Mouse (Mus musculus) embryonic facial prominence, embryonic 15.5 days (tissue): ENCODE data around the gene Abcb9. TPM values are rescaled to one million over a fixed set of nuclear protein-coding genes. Genes with fewer than 3 reads are reported as not detected.

Experiments
- ATAC-seq: fragments of 200-750 bp; cut with Nextera tagmentation; 2 replicates; pipeline ENCODE4 v1.8.0; 2017; ENCODE audit warnings: low read depth, moderate TSS enrichment; ENCODE audit not compliant: insufficient number of reproducible peaks, low FRiP score, low TSS enrichment
- H3K27ac ChIP-seq: fragments of 300-500 bp; sonication (generic); replicated peaks from 2 replicates; pipeline ENCODE4 v1.5.1; 2015; ENCODE audit warnings: mild to moderate bottlenecking, inconsistent platforms
- H3K27me3 ChIP-seq: fragments of 300-500 bp; sonication (generic); 2 replicates; pipeline ENCODE4 v1.6.1; 2015; ENCODE audit warnings: inconsistent platforms
- H3K36me3 ChIP-seq: fragments of 300-500 bp; sonication (generic); 2 replicates; pipeline ENCODE4 v1.6.1; 2015; ENCODE audit warnings: mild to moderate bottlenecking, inconsistent platforms
- H3K4me1 ChIP-seq: fragments of 300-500 bp; sonication (generic); 2 replicates; pipeline ENCODE4 v1.6.1; 2015; ENCODE audit warnings: inconsistent platforms
- H3K4me2 ChIP-seq: fragments of 300-500 bp; sonication (generic); replicated peaks from 2 replicates; pipeline ENCODE4 v1.6.1; 2015; ENCODE audit warnings: mild to moderate bottlenecking, inconsistent platforms
- H3K4me3 ChIP-seq: fragments of 300-500 bp; sonication (generic); replicated peaks from 2 replicates; pipeline ENCODE4 v1.5.1; 2015; ENCODE audit warnings: mild to moderate bottlenecking, inconsistent platforms
- H3K9ac ChIP-seq: fragments of 300-500 bp; sonication (generic); 2 replicates; pipeline ENCODE4 v1.6.1; 2015; ENCODE audit warnings: inconsistent platforms
- H3K9me3 ChIP-seq: fragments of 300-500 bp; sonication (generic); replicated peaks from 2 replicates; pipeline ENCODE4 v1.6.1; 2016; ENCODE audit warnings: inconsistent platforms
- WGBS: fragments of 180-500 bp; shearing (Covaris S2); methylation state at CpG from one replicate; pipeline ENCODE4 v1.1.7; 2015; 5-methylcytosine and 5-hydroxymethylcytosine counted together
- polyA plus RNA-seq: library from polyadenylated mRNA; unstranded; fragments of >200 nt; fragmentation: Nextera tagmentation; extraction: Ambion mirVana; gene quantifications from 2 replicates; pipeline ENCODE4 v1.2.1, GENCODE M21; 2015

The Abcb9 gene
- polyA plus RNA-seq, 1 experiment from 2014 or later: 2.9 TPM

GRCm38 (mm10) chr5:124018651-124019050, 76.9 kb downstream of the Abcb9 start:
- Histone ChIP-seq H3K9ac (no peak overlapping the region), H3K4me3 (no peak overlapping the region), H3K4me1 (peaks cover 48% of the 10 kb centered on the region), H3K9me3 (no peaks in the 10 kb centered on the region), H3K4me2 (no peak overlapping the region), H3K27ac (no peak overlapping the region), H3K36me3 (0 out of 2 replicates have a peak, but pooled peaks cover 6% of the 10 kb centered on the region), H3K27me3 (no peaks in the 10 kb centered on the region)
- ATAC-seq: no peak
- WGBS: 87% methylated on average over 9 of the region's 9 CpGs

DNA sequence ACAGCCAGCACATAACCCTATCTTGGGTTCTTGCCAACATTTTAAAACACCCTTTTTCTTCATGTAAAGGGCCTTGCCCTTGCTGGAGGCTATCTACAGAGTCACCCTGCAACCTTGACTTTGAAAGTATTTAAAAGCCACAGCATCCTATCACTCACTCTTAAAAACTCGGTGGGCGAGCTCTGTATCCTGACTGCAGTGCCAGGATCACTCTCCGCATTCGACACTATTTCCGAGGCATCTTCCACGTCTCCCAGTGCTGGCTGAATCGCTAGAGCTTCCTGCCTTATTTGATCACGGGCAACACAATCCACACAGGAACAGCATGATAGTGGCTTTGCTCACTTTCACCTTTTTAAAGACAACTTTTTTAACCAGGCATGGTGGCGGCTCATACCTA, 77.7 kb downstream of the Abcb9 start:
- Histone ChIP-seq H3K9me3 (no peaks in the 10 kb centered on the region), H3K4me1 (peaks cover 53% of the 10 kb centered on the region), H3K4me3 (no peak overlapping the region), H3K36me3 (0 out of 2 replicates have a peak, but pooled peaks cover 6% of the 10 kb centered on the region), H3K4me2 (no peak overlapping the region), H3K9ac (no peak overlapping the region), H3K27me3 (no peaks in the 10 kb centered on the region), H3K27ac (no peak overlapping the region)
- no peak for ATAC-seq
- 72% methylated on average over 9 of the region's 9 CpGs for WGBS

DNA sequence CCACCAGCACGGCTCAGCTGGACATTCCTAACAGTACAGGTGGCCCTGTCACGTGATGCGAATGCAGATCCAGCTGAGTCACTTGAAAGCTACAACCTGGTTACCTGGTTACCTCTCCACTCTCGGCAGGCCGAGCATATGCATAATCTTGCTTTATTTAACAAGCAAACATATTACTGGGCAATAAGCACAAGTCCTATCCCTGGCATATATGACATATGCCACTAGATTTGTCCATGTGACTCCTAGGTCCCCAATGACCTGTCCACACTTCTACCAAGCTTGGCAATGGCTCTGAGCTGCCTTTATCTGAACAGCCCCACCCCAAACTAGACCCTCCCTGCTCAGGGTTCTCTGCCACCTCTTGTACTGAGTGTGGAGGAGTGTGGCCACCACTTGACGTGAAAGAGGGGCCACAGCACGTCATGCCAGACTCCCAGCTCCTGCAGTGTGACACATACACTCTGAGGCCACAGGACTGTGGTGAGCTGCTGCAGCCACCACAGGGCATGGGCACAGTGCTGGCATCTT, 79.2 kb downstream of the Abcb9 start:
- Histone ChIP-seq H3K36me3 (0 out of 2 replicates have a peak, but pooled peaks cover 1% of the 10 kb centered on the region), H3K9me3 (no peaks in the 10 kb centered on the region), H3K4me3 (no peak overlapping the region), H3K27me3 (no peaks in the 10 kb centered on the region), H3K27ac (no peak overlapping the region), H3K9ac (no peak overlapping the region), H3K4me2 (no peak overlapping the region), H3K4me1 (peaks cover 69% of the 10 kb centered on the region)
- ATAC-seq: no peak
- WGBS: 88% methylated on average over 7 of the region's 7 CpGs

DNA sequence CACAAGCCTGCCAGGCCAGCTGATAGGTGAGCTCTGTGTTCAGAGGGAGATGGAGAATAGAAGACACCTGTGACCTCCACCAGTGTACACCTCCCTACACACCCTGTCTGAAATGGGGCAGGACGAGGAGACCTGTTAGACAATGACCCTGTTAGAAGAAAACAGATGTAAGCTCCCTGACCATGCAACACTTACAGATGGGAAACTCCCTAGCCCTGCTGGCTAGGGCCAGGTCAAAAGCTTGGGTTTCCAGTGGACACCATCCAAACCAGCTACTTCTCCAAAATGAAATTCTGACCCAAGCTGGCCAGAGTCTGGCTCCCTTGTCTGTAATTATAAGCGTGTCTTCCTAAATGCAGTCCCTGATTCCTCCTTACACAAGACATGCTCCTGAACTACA, 79.9 kb downstream of the Abcb9 start:
- H3K27ac ChIP-seq: no peak overlapping the region
- no peak overlapping the region for H3K4me3 ChIP-seq
- no peak for ATAC-seq
- no peak overlapping the region for H3K9ac ChIP-seq
- H3K4me1 ChIP-seq: peaks cover 75% of the 10 kb centered on the region
- WGBS: 79% methylated on average over 2 of the region's 2 CpGs
- H3K9me3 ChIP-seq: no peaks in the 10 kb centered on the region
- H3K36me3 ChIP-seq: no peaks in the 10 kb centered on the region
- H3K4me2 ChIP-seq: no peak overlapping the region
- no peaks in the 10 kb centered on the region for H3K27me3 ChIP-seq

DNA sequence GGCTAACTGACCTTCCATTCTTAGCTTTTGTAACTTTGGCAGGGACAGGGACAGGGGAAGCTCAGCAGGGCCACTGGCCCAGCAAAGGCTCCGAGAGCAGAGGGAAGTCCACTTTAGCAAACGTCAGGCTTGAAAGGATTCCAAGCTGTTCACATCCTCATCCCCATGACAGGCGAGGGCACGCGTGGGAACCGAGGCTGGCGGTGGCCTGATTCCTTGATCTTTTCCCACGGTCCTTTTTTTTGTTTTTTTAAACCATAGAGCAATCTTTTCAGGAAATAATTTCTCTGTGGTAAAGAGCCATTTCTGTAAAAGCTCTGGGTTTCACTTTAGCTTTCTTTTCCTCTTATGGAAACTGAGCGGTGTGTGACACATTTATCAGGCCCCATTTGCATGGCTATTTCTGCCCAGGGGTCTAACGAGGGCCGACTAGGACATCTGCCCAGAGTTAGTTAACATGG, 80.8 kb downstream of the Abcb9 start:
- 26% methylated on average over 11 of the region's 11 CpGs for WGBS
- Histone ChIP-seq H3K4me2 (no peak overlapping the region), H3K4me3 (no peak overlapping the region), H3K4me1 (peaks cover 80% of the 10 kb centered on the region), H3K27me3 (no peaks in the 10 kb centered on the region), H3K27ac (peak overlapping the region; percentile 63), H3K9ac (no peak overlapping the region), H3K36me3 (peaks cover 6% of the 10 kb centered on the region; the same call in 1 of the 2 replicates), H3K9me3 (no peaks in the 10 kb centered on the region)
- no peak for ATAC-seq

GRCm38 (mm10) chr5:124014180-124014579, 81.4 kb downstream of the Abcb9 start:
- Histone ChIP-seq H3K4me1 (peaks cover 77% of the 10 kb centered on the region), H3K27ac (0 out of 2 replicates have a peak overlapping the region, but pooled peaks have one; percentile 63), H3K27me3 (no peaks in the 10 kb centered on the region), H3K9ac (no peak overlapping the region), H3K9me3 (no peaks in the 10 kb centered on the region), H3K4me2 (no peak overlapping the region), H3K4me3 (no peak overlapping the region), H3K36me3 (peaks cover 10% of the 10 kb centered on the region; the same call in 1 of the 2 replicates)
- 61% methylated on average over 3 of the region's 3 CpGs for WGBS
- ATAC-seq: no peak

DNA sequence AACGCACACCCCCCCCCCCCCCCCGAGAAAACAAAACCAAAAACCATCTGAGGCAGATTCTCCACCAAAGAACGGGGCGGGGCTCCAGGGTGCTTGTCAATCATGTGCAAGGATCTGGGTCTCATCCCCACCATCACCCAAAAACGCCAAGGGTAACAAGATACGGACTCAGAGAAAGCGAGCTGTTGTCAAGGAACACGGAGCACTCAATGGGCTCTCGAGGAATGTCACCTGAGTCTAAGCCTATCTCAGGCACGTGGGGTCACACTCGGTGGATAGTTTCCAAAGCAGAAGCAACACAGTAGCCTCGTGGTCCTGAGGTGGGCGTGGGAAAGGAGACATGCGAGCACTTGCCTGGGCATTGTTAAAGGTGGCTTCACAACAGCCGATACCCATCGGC, 81.9 kb downstream of the Abcb9 start:
- peaks cover 73% of the 10 kb centered on the region for H3K4me1 ChIP-seq
- 62% methylated on average over 16 of the region's 16 CpGs for WGBS

DNA sequence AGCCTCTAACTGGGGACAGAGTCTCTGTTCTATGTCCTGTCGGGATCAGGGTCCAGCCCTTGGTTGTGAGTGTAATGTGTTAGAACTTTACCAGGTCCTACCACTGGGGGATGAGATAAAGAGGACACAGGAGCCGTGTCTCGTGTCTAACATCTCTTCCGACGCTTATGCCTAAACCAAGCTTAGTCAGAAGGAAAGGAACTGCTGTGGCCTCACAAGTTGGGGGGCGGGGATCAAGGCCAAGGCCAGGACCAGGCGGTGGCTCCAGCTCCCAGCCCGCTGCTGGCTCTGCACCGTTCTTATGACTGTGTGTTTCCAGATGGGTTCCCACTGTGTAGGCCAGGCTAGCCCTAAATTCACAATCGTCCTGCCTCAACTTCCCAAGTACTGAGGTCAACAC, 82.7 kb downstream of the Abcb9 start:
- peaks cover 22% of the 10 kb centered on the region for H3K36me3 ChIP-seq
- H3K4me2 ChIP-seq: no peak overlapping the region
- H3K4me3 ChIP-seq: no peak overlapping the region
- H3K4me1 ChIP-seq: peaks cover 69% of the 10 kb centered on the region
- H3K27me3 ChIP-seq: no peaks in the 10 kb centered on the region
- H3K27ac ChIP-seq: no peak overlapping the region
- WGBS: 79% methylated on average over 10 of the region's 10 CpGs
- ATAC-seq: no peak
- no peaks in the 10 kb centered on the region for H3K9me3 ChIP-seq
- no peak overlapping the region for H3K9ac ChIP-seq

More for the DNA sequence above, 81.9 kb downstream of the Abcb9 start:
- H3K36me3 ChIP-seq: peaks cover 13% of the 10 kb centered on the region
- no peaks in the 10 kb centered on the region for H3K9me3 ChIP-seq
- no peak for ATAC-seq
- no peak overlapping the region for H3K27ac ChIP-seq
- no peak overlapping the region for H3K9ac ChIP-seq
- no peak overlapping the region for H3K4me3 ChIP-seq
- no peaks in the 10 kb centered on the region for H3K27me3 ChIP-seq
- H3K4me2 ChIP-seq: no peak overlapping the region

DNA sequence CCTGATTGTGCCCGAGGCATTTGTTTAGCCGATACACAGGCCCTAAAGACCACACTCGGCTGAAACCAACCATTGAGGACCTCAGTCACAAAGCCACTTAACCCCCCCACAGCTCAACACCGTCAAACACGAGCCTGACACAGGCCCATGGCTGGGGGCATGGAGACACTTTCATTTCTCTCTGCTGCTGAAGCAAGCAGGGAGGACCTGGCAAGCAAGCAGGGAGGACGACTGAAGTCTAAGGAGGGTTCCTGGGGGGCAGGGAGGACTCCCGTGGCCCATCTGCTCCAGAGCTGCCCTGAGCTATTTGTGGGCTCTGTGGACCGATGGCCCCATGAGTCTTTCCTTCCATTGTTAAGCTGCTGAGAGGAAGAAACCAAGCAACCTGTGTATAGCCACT, 83.7 kb downstream of the Abcb9 start:
- Histone ChIP-seq H3K27ac (peak overlapping the region; percentile 83), H3K4me2 (0 out of 2 replicates have a peak overlapping the region, but pooled peaks have one; percentile 34), H3K9ac (no peak overlapping the region), H3K9me3 (no peaks in the 10 kb centered on the region), H3K4me3 (no peak overlapping the region), H3K36me3 (peaks cover 32% of the 10 kb centered on the region), H3K27me3 (no peaks in the 10 kb centered on the region), H3K4me1 (peaks cover 63% of the 10 kb centered on the region)
- ATAC-seq: no peak
- 22% methylated on average over 8 of the region's 8 CpGs for WGBS

Other genes with a start within 250 kb of the Abcb9 start
- 5.0 and 7.5 TPM in 2 replicates for gene Hcar2, start 230.3 kb downstream of the Abcb9 start, polyA plus RNA-seq
- gene Hcar1, start 215.8 kb downstream of the Abcb9 start, polyA plus RNA-seq: 0.76 and 0.97 TPM in 2 replicates
- gene Denr, start 188.6 kb downstream of the Abcb9 start, polyA plus RNA-seq: 128 TPM in 2 replicates
- 1.9 and 2.9 TPM in 2 replicates for gene Gm43518, start 168.4 kb downstream of the Abcb9 start, polyA plus RNA-seq
- 5.4 and 7.5 TPM in 2 replicates for gene Ccdc62, start 165.1 kb downstream of the Abcb9 start, polyA plus RNA-seq
- 14.2 and 16.1 TPM in 2 replicates for gene Hip1r, start 122.2 kb downstream of the Abcb9 start, polyA plus RNA-seq
- gene Vps37b, start 63.5 kb downstream of the Abcb9 start, polyA plus RNA-seq: 37.7 and 39.1 TPM in 2 replicates
- 21.8 and 25.7 TPM in 2 replicates for gene Ogfod2, start 16.5 kb upstream of the Abcb9 start, polyA plus RNA-seq
- gene Arl6ip4, start 20.3 kb upstream of the Abcb9 start, polyA plus RNA-seq: 96.2 and 103 TPM in 2 replicates
- gene Pitpnm2, start 154.0 kb upstream of the Abcb9 start, polyA plus RNA-seq: 5.0 and 5.9 TPM in 2 replicates
- gene Mphosph9, start 232.2 kb upstream of the Abcb9 start, polyA plus RNA-seq: 6.8 and 9.6 TPM in 2 replicates
- 16.9 and 17.8 TPM in 2 replicates for gene 2810006K23Rik, start 232.3 kb upstream of the Abcb9 start, polyA plus RNA-seq